Mouse (Mus musculus) liver, adult 2 months (tissue): ENCODE results near the gene Tceanc2.

Experiments
- CTCF ChIP-seq: fragments of 200-500 bp; IDR thresholded peaks from 2 replicates; pipeline ENCODE4 v1.5.1; 2011; ENCODE audit warnings: low read depth, low read length, control low read depth
- POLR2A ChIP-seq: fragments of 200-500 bp; IDR thresholded peaks from 2 replicates; pipeline ENCODE4 v1.6.1; 2011; ENCODE audit warnings: low read length, control low read depth; ENCODE audit not compliant: insufficient read depth; ENCODE audit errors: extremely low read depth

DNA sequence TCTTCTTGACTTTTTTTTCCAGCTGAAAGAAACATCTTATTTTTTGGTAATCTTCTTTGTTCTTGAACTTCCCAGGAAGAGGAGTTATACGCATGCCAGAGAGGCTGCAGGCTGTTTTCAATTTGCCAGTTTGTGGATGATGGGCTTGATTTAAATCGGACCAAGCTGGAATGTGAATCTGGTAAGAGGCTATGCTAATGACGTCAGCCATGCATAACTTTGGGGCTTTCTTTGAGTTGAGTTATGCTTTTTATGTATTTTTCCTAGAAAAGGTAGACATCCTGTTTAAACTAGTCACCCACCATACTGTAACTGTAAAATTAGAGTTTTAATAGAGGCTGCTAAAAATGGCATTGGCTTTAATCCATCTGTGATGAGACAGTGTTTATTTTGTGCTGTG, 6.8 kb upstream of the Tceanc2 start:
- no peak for TF ChIP-seq POLR2A
- no peak for TF ChIP-seq CTCF
